Mouse (Mus musculus): ENCODE results near the gene Actg1. TPM values are rescaled to one million over a fixed set of nuclear protein-coding genes. Genes with fewer than 3 reads are reported as not detected.
"Not testable (repeated sequence)": the region's sequence is repeated elsewhere in the genome, so short reads cannot be mapped to it uniquely, and the experiment has no call there.

The Actg1 gene
- polyA plus RNA-seq, 1 experiment from 2014 or later = 2,860 TPM

- no peaks in the 10 kb centered on the region for H3K36me3 ChIP-seq (ENCODE audit: insufficient read depth, low read length)
- no peak overlapping the region for H3K4me2 ChIP-seq (replicated peaks; ENCODE audit: low read depth, low read length)
- H3K9ac ChIP-seq (replicated peaks; ENCODE audit: low read length) = no peak overlapping the region
- ATAC-seq (ENCODE audit: low FRiP score, low TSS enrichment) = no peak
- peak overlapping the region; percentile 52; the same call in 1 of the 2 replicates for H3K27ac ChIP-seq (ENCODE audit: low read length)
- WGBS = 35% methylated on average over 5 of the region's 5 CpGs
- H3K9me3 ChIP-seq (ENCODE audit: low read length) = no peaks in the 10 kb centered on the region
- no peak overlapping the region for H3K4me3 ChIP-seq (ENCODE audit: low read length)
- H3K4me1 ChIP-seq (ENCODE audit: insufficient read depth, low read length) = peaks cover 65% of the 10 kb centered on the region
- no peaks in the 10 kb centered on the region for H3K27me3 ChIP-seq (ENCODE audit: insufficient read depth, low read length)
Observed at GRCm38 (mm10) chr11:120355277-120356039, 7.1 kb upstream of the Actg1 start.

DNA sequence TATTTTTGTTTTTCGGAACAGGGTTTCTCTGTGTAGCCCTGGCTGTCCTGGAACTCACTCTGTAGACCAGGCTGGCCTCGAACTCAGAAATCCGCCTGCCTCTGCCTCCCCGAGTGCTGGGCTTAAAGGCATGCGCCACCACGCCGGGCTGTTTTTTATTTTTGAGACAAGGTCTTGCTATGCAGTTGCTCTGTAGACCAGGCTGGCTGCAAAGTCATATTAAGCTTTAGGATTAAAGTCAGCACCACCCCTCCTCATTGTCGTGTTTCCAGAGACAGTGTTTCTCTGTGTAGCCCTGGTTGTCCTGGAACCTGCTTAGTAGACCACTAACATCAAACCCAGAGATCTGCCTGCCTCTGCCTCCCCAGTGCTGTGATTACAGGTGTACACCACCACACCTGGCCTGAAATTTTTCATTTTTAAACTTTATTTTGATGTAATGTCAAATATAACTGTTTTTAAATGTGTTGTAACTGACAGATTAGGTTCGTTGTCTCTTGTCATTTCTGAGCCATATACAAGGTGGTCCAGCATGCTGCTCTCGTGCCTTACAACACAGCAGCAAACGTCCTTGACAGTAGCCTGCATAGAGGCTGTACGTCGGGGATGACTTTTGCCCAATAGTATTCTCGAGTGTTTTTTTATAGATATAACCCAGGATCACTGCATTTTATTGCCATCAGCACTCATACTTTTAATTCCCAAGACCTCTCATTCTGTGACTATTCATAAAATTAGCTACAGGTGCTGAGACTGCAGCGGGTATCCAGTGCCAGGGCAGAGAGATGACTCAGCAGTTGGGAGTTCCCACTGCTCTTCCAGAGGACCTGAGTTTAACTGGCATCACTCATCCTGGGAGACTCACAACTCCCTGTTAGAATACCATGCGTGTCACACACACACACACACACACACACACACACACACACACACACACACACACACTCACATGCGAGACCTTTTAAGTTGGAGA is 6.2 kb upstream of the Actg1 start:
- Histone ChIP-seq H3K27me3 (ENCODE audit: insufficient read depth, low read length) (no peaks in the 10 kb centered on the region), H3K27ac (ENCODE audit: low read length) (peak overlapping the region; percentile 52; the same call in 1 of the 2 replicates), H3K4me1 (ENCODE audit: insufficient read depth, low read length) (peaks cover 61% of the 10 kb centered on the region), H3K9me3 (ENCODE audit: low read length) (no peaks in the 10 kb centered on the region), H3K4me3 (ENCODE audit: low read length) (no peak overlapping the region), H3K36me3 (ENCODE audit: insufficient read depth, low read length) (no peaks in the 10 kb centered on the region), H3K9ac (replicated peaks; ENCODE audit: low read length) (no peak overlapping the region), H3K4me2 (replicated peaks; ENCODE audit: low read depth, low read length) (no peak overlapping the region)
- WGBS = 85% methylated on average over 17 of the region's 17 CpGs
- ATAC-seq (ENCODE audit: low FRiP score, low TSS enrichment) = no peak

DNA sequence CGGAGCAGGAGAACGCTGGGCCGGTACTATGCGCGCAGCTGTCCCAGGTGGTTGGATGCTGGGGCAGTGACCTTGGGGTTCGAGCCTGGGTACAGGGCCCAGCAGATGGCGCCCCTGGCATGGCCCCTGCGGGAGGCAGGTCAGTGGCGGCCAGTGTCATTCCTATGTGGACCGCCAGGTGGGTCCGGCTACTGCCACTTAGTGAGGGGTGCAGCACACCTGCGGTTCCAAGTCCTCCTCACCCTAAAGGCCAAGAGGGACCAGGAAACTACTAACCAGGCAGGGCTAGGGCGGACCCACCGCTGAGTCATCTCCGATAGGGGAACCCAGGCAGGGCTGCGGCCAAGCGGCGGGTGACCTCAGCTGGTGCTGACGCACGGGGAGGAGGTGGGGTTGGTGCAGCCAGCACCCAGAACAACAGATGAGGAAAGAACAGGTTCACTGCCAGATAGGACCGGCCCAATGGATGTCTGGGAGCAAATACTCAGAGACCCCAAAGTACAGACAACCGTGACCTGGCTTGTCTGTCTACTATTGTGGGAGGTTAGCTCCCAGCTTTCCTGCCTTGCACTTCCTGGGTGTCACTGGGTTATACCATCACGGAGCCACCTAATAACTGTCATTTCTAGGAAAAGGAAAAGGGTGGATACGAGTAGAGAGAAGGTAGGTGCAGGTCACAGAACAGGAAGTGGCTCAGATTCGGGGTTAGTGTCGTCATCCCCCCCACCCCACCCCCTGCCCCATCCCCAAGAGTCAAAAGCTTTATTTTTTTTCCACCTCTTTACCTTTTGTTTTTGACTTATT is 5.4 kb upstream of the Actg1 start:
- H3K27ac ChIP-seq (ENCODE audit: low read length) = peak overlapping the region; percentile 74
- no peaks in the 10 kb centered on the region for H3K9me3 ChIP-seq (ENCODE audit: low read length)
- H3K9ac ChIP-seq (replicated peaks; ENCODE audit: low read length) = peak overlapping the region; percentile 36
- H3K4me3 ChIP-seq (ENCODE audit: low read length) = 0 out of 2 replicates have a peak overlapping the region, but pooled peaks have one; percentile 3
- H3K4me1 ChIP-seq (ENCODE audit: insufficient read depth, low read length) = peaks cover 53% of the 10 kb centered on the region
- peak overlapping the region; percentile 31; the same call in 1 of the 2 replicates for H3K4me2 ChIP-seq (replicated peaks; ENCODE audit: low read depth, low read length)
- H3K36me3 ChIP-seq (ENCODE audit: insufficient read depth, low read length) = no peaks in the 10 kb centered on the region
- WGBS = 28% methylated on average over 26 of the region's 26 CpGs
- no peaks in the 10 kb centered on the region for H3K27me3 ChIP-seq (ENCODE audit: insufficient read depth, low read length)
- peak; percentile 1; the same call in 1 of the 2 replicates for ATAC-seq (ENCODE audit: low FRiP score, low TSS enrichment)

- Histone ChIP-seq H3K27me3 (ENCODE audit: insufficient read depth, low read length) (no peaks in the 10 kb centered on the region), H3K4me2 (replicated peaks; ENCODE audit: low read depth, low read length) (0 out of 2 replicates have a peak overlapping the region, but pooled peaks have one; percentile 31), H3K4me3 (ENCODE audit: low read length) (no peak overlapping the region), H3K36me3 (ENCODE audit: insufficient read depth, low read length) (no peaks in the 10 kb centered on the region), H3K27ac (ENCODE audit: low read length) (peak overlapping the region; percentile 74), H3K9me3 (ENCODE audit: low read length) (no peaks in the 10 kb centered on the region), H3K9ac (replicated peaks; ENCODE audit: low read length) (0 out of 2 replicates have a peak overlapping the region, but pooled peaks have one; percentile 36), H3K4me1 (ENCODE audit: insufficient read depth, low read length) (peaks cover 43% of the 10 kb centered on the region)
- WGBS = 48% methylated on average over 13 of the region's 13 CpGs
- no peak for ATAC-seq (ENCODE audit: low FRiP score, low TSS enrichment)
Observed at GRCm38 (mm10) chr11:120352571-120353290, 4.4 kb upstream of the Actg1 start.

GRCm38 (mm10) chr11:120352093-120352350 is 3.7 kb upstream of the Actg1 start:
- not testable (repeated sequence) for H3K36me3 ChIP-seq (ENCODE audit: insufficient read depth, low read length); ATAC-seq (ENCODE audit: low FRiP score, low TSS enrichment); H3K9ac ChIP-seq (replicated peaks; ENCODE audit: low read length); H3K4me3 ChIP-seq (ENCODE audit: low read length); H3K27me3 ChIP-seq (ENCODE audit: insufficient read depth, low read length); H3K9me3 ChIP-seq (ENCODE audit: low read length); H3K4me2 ChIP-seq (replicated peaks; ENCODE audit: low read depth, low read length)
- Histone ChIP-seq H3K4me1 (ENCODE audit: insufficient read depth, low read length) (peaks cover 37% of the 10 kb centered on the region), H3K27ac (ENCODE audit: low read length) (peak overlapping the region; percentile 100)
- WGBS = 86% methylated on average over 5 of the region's 5 CpGs

DNA sequence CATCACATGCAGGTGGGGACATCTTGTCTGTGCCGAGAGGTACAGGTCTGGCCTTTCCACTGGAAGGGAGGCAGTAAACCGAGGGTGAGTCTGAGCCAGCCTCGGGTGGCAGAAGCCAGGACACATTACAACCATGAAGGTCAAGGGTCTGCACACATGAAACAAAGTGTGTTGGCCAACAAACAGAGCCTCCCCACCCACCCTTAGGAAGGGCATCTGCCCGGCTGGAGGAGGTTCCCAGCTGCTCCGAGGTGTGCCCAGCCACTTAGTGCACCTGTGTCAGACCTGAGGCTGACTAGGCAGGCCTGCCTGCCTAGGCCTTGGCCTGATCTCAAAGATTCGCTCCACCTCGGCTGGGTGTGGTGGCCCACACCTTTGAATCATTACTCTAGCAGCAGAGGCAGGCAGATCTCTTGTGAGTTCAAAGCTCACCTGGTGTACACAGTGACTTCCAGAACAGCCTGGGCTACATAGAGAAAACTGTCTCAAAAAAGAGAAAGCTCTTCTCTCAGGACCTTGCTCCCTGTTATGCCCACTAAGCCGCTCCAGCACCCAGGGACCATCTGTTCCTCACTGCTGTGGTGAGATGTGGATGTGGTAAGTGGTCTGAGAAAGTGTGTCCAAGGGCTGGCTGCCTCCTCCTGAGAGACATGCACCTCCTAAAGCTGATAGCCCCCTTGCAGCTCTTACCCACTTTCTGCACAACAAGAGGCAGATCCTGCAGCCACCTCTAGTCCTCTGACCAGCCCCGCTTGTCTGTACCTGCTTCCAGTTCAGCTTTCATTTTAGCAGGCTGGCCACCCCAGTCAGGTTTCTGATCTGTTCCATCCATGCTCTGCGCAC is 3.1 kb upstream of the Actg1 start:
- Histone ChIP-seq H3K9ac (replicated peaks; ENCODE audit: low read length) (peak overlapping the region; percentile 100), H3K36me3 (ENCODE audit: insufficient read depth, low read length) (peaks cover 6% of the 10 kb centered on the region; the same call in 1 of the 2 replicates), H3K9me3 (ENCODE audit: low read length) (no peaks in the 10 kb centered on the region), H3K4me2 (replicated peaks; ENCODE audit: low read depth, low read length) (peak overlapping the region; percentile 57), H3K4me3 (ENCODE audit: low read length) (no peak overlapping the region), H3K27ac (ENCODE audit: low read length) (peak overlapping the region; percentile 100), H3K4me1 (ENCODE audit: insufficient read depth, low read length) (peaks cover 37% of the 10 kb centered on the region), H3K27me3 (ENCODE audit: insufficient read depth, low read length) (no peaks in the 10 kb centered on the region)
- WGBS = 71% methylated on average over 10 of the region's 10 CpGs
- ATAC-seq (ENCODE audit: low FRiP score, low TSS enrichment) = no peak

GRCm38 (mm10) chr11:120350711-120351110 is 2.4 kb upstream of the Actg1 start:
- 8% methylated on average over 11 of the region's 11 CpGs for WGBS
- no peak for ATAC-seq (ENCODE audit: low FRiP score, low TSS enrichment)
- peak overlapping the region; percentile 57 for H3K4me2 ChIP-seq (replicated peaks; ENCODE audit: low read depth, low read length)
- H3K36me3 ChIP-seq (ENCODE audit: insufficient read depth, low read length) = peaks cover 9% of the 10 kb centered on the region; the same call in 1 of the 2 replicates
- no peaks in the 10 kb centered on the region for H3K27me3 ChIP-seq (ENCODE audit: insufficient read depth, low read length)
- peak overlapping the region; percentile 100 for H3K27ac ChIP-seq (ENCODE audit: low read length)
- peaks cover 37% of the 10 kb centered on the region for H3K4me1 ChIP-seq (ENCODE audit: insufficient read depth, low read length)
- H3K9me3 ChIP-seq (ENCODE audit: low read length) = no peaks in the 10 kb centered on the region
- H3K4me3 ChIP-seq (ENCODE audit: low read length) = peak overlapping the region; percentile 99
- peak overlapping the region; percentile 100 for H3K9ac ChIP-seq (replicated peaks; ENCODE audit: low read length)

GRCm38 (mm10) chr11:120349986-120350702 is 1.8 kb upstream of the Actg1 start:
- under 1% methylated on average over 56 of the region's 68 CpGs for WGBS
- ATAC-seq (ENCODE audit: low FRiP score, low TSS enrichment) = peak; percentile 87
- H3K4me3 ChIP-seq (ENCODE audit: low read length) = peak overlapping the region; percentile 99
- peak overlapping the region; percentile 57 for H3K4me2 ChIP-seq (replicated peaks; ENCODE audit: low read depth, low read length)
- H3K27ac ChIP-seq (ENCODE audit: low read length) = peak overlapping the region; percentile 100
- peak overlapping the region; percentile 100 for H3K9ac ChIP-seq (replicated peaks; ENCODE audit: low read length)
- peaks cover 37% of the 10 kb centered on the region for H3K4me1 ChIP-seq (ENCODE audit: insufficient read depth, low read length)
- no peaks in the 10 kb centered on the region for H3K27me3 ChIP-seq (ENCODE audit: insufficient read depth, low read length)
- H3K36me3 ChIP-seq (ENCODE audit: insufficient read depth, low read length) = peaks cover 13% of the 10 kb centered on the region
- no peaks in the 10 kb centered on the region for H3K9me3 ChIP-seq (ENCODE audit: low read length)

All from kidney, embryonic 16.5 days (tissue).